9 mouse cellular contexts compared by ENCODE assay signal in the genomic region with DNA sequence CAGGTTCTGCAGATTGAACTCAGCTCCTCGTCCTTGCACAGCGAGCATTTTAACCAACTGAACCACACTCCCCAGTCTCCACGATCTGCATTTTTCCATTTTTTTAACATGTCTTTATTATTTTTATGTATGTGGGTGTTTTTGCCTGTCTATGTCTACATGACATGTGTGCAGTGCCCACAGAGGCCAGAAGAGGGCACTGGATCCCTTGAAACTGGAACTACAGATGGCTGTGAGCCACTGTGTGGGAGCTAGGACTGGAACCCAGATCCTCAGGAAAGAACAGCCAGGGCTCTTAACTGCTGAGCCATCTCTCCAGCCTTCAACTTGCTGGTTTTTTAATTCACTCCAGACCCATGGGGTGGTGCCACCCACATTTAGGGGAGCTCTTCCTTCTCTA. TPM values are rescaled to one million over a fixed set of nuclear protein-coding genes. Genes with fewer than 3 reads are reported as not detected.
DNase-seq lines count a peak whose midpoint lies in the region; ATAC-seq and TF ChIP-seq lines count a peak whose summit lies in the region.
"Had no signal": no experiment of that assay in that cellular context is flagged by ENCODE, and none has a peak within 500 bp of the region (broad histone marks: within the 10 kb centered on the region; RNA-seq: fewer than 3 reads in every experiment).

No protein-coding gene starts in this region.

- H3K27ac ChIP-seq in liver, adult 2 months (replicated peaks; ENCODE audit: insufficient read depth, low read depth, low read length) = no peak overlapping the region
- no peak overlapping the region for H3K27ac ChIP-seq in liver, embryonic 11.5 days (ENCODE audit: low read depth, low read length)
- no peak overlapping the region for H3K27ac ChIP-seq in stomach, postnatal 0 days (replicated peaks)
- H3K27ac ChIP-seq in midbrain, embryonic 16.5 days (ENCODE audit: low read length) = no peak overlapping the region

- TF ChIP-seq CTCF in liver, adult 2 months (IDR thresholded peaks at IDR 0.05; ENCODE audit: low read depth, low read length) = peak; percentile 40
- peak; percentile 54 for TF ChIP-seq CTCF in stomach, postnatal 0 days (IDR thresholded peaks at IDR 0.05; ENCODE audit: low read depth)

- TF ChIP-seq EP300 in stomach, postnatal 0 days (optimal IDR thresholded peaks at IDR 0.05) = no peak

- no peak for ATAC-seq in liver, embryonic 11.5 days (replicated peaks; ENCODE audit: low FRiP score)
- ATAC-seq in erythroblast, adult 5-6 weeks (replicated peaks; ENCODE audit: low FRiP score, poor library complexity, severe bottlenecking) = 0 out of 2 replicates have a peak, but pooled peaks have one; percentile 52
- no peak for ATAC-seq in stomach, postnatal 0 days (ENCODE audit: low FRiP score, low TSS enrichment)
- no peak for ATAC-seq in midbrain, embryonic 16.5 days
- ATAC-seq: Patski had no signal

- H3K4me2 ChIP-seq in liver, embryonic 11.5 days = no peak overlapping the region
- no peak overlapping the region for H3K4me2 ChIP-seq in stomach, postnatal 0 days (replicated peaks; ENCODE audit: low read depth)
- H3K4me2 ChIP-seq in midbrain, embryonic 16.5 days (ENCODE audit: low read length) = no peak overlapping the region

- DNase-seq in cerebellum, postnatal 14 days = peak; percentile 24 to 58
- DNase-seq in cerebellum, adult 9-10 months = no peak
- DNase-seq in liver, adult 2 months (ENCODE audit: extremely low read depth, low read depth, low spot score) = no peak
- no peak for DNase-seq in liver, embryonic 11.5 days (ENCODE audit: low spot score)
- no peak for DNase-seq in stomach, postnatal 0 days (ENCODE audit: low spot score)
- no peak for DNase-seq in Muller cell, postnatal 12 days (ENCODE audit: inconsistent ontology term)

- no peak for TF ChIP-seq POLR2A in liver, adult 2 months (IDR thresholded peaks at IDR 0.05; ENCODE audit: extremely low read depth, insufficient read depth, low read length)

- H3K36me3 ChIP-seq in liver, adult 2 months (ENCODE audit: control insufficient read depth, insufficient read depth, low read length) = no peaks in the 10 kb centered on the region
- no peaks in the 10 kb centered on the region for H3K36me3 ChIP-seq in liver, embryonic 11.5 days (ENCODE audit: control insufficient read depth, insufficient read depth, low read length)
- no peaks in the 10 kb centered on the region for H3K36me3 ChIP-seq in stomach, postnatal 0 days (ENCODE audit: control insufficient read depth, insufficient read depth, low read length)
- no peaks in the 10 kb centered on the region for H3K36me3 ChIP-seq in midbrain, embryonic 16.5 days (ENCODE audit: control insufficient read depth, insufficient read depth, low read length)

- H3K79me2 ChIP-seq in liver, adult 2 months (ENCODE audit: control insufficient read depth, insufficient read depth, low read length) = no peaks in the 10 kb centered on the region

- H3K9ac ChIP-seq in liver, adult 2 months (ENCODE audit: low read depth, low read length) = no peak overlapping the region
- no peak overlapping the region for H3K9ac ChIP-seq in liver, embryonic 11.5 days (ENCODE audit: low read depth, low read length)
- no peak overlapping the region for H3K9ac ChIP-seq in stomach, postnatal 0 days (ENCODE audit: low read length)
- no peak overlapping the region for H3K9ac ChIP-seq in midbrain, embryonic 16.5 days (ENCODE audit: low read depth, low read length)

- WGBS in liver, adult 2 months = 96% methylated on average over 3 of the region's 3 CpGs
- WGBS in liver, embryonic 11.5 days = 94% methylated on average over 3 of the region's 3 CpGs
- 91% methylated on average over 3 of the region's 3 CpGs for WGBS in stomach, postnatal 0 days
- WGBS in midbrain, embryonic 16.5 days = 95% methylated on average over 3 of the region's 3 CpGs

- H3K27me3 ChIP-seq in liver, adult 2 months (ENCODE audit: control insufficient read depth, insufficient read depth, low read length) = no peaks in the 10 kb centered on the region
- no peaks in the 10 kb centered on the region for H3K27me3 ChIP-seq in liver, embryonic 11.5 days (replicated peaks; ENCODE audit: control insufficient read depth, insufficient read depth, low read length)
- H3K27me3 ChIP-seq in stomach, postnatal 0 days (ENCODE audit: control insufficient read depth, insufficient read depth, low read length) = no peaks in the 10 kb centered on the region
- no peaks in the 10 kb centered on the region for H3K27me3 ChIP-seq in midbrain, embryonic 16.5 days (ENCODE audit: control insufficient read depth, insufficient read depth, low read depth, low read length)
- H3K27me3 ChIP-seq: Patski had no signal

- H3K4me1 ChIP-seq in liver, adult 2 months (ENCODE audit: control insufficient read depth, insufficient read depth, low read length) = no peaks in the 10 kb centered on the region
- no peaks in the 10 kb centered on the region for H3K4me1 ChIP-seq in liver, embryonic 11.5 days (replicated peaks; ENCODE audit: control insufficient read depth, insufficient read depth, low read length)
- no peaks in the 10 kb centered on the region for H3K4me1 ChIP-seq in stomach, postnatal 0 days (replicated peaks; ENCODE audit: control insufficient read depth, insufficient read depth)
- peaks cover 3% of the 10 kb centered on the region; the same call in 1 of the 2 replicates for H3K4me1 ChIP-seq in midbrain, embryonic 16.5 days (ENCODE audit: control insufficient read depth, insufficient read depth, low read length)

- no peaks in the 10 kb centered on the region for H3K9me3 ChIP-seq in liver, embryonic 11.5 days (ENCODE audit: control insufficient read depth, low read length)
- no peaks in the 10 kb centered on the region for H3K9me3 ChIP-seq in stomach, postnatal 0 days (ENCODE audit: control insufficient read depth, low read length)
- H3K9me3 ChIP-seq in midbrain, embryonic 16.5 days (replicated peaks; ENCODE audit: control insufficient read depth, low read length, poor library complexity, severe bottlenecking) = no peaks in the 10 kb centered on the region

- H3K4me3 ChIP-seq in liver, adult 2 months (ENCODE audit: insufficient read depth, low read depth, low read length) = no peak overlapping the region
- no peak overlapping the region for H3K4me3 ChIP-seq in liver, embryonic 11.5 days (ENCODE audit: low read depth, low read length)
- H3K4me3 ChIP-seq in stomach, postnatal 0 days (ENCODE audit: low read depth, low read length) = no peak overlapping the region
- H3K4me3 ChIP-seq in midbrain, embryonic 16.5 days (ENCODE audit: low read depth, low read length) = no peak overlapping the region

RNA-seq across cellular contexts. Expression of a gene that starts 45.8 kb away (rescaled TPM):
- 44.6 and 55.9 TPM in 2 replicates for total RNA-seq in liver, adult 2 months (2014; rRNA removed)
- polyA plus RNA-seq in liver, adult 2 months (2012; rRNA removed) = 16.6 and 17.9 TPM in 2 replicates
- polyA plus RNA-seq in liver, embryonic 11.5 days (2014; fragmentation: Nextera tagmentation; extraction: Ambion mirVana) = 154 and 166 TPM in 2 replicates
- 40.9 and 48.5 TPM in 2 replicates for total RNA-seq in erythroblast, adult 5-6 weeks (2015; ENCODE audit: low replicate concordance)
- 93.7 and 111 TPM in 2 replicates for total RNA-seq in erythroblast, adult 5-6 weeks (2017; ENCODE audit: low replicate concordance)
- 53.6 and 59.9 TPM in 2 replicates for polyA plus RNA-seq in stomach, postnatal 0 days (2015; fragmentation: Nextera tagmentation; extraction: Ambion mirVana)
- 37.9 and 38.1 TPM in 2 replicates for polyA plus RNA-seq in midbrain, embryonic 16.5 days (2015; fragmentation: Nextera tagmentation; extraction: Ambion mirVana)

Comparison
In these comparisons a context has a peak if more than half of its experiments do, and no peak if none do; other contexts are left out.
1. DNase-seq: peak in cerebellum, postnatal 14 days (2 of 2); none in cerebellum, adult 9-10 months (single experiment), liver, adult 2 months (single experiment), liver, embryonic 11.5 days (single experiment), stomach, postnatal 0 days (single experiment) and Muller cell, postnatal 12 days (single experiment).